Mouse (Mus musculus): ENCODE data around the gene Gm17660. TPM values are rescaled to one million over a fixed set of nuclear protein-coding genes. Genes with fewer than 3 reads are reported as not detected.

Gene Gm17660
- polyA plus RNA-seq, 1 experiment from 2014 or later = not detected

DNA sequence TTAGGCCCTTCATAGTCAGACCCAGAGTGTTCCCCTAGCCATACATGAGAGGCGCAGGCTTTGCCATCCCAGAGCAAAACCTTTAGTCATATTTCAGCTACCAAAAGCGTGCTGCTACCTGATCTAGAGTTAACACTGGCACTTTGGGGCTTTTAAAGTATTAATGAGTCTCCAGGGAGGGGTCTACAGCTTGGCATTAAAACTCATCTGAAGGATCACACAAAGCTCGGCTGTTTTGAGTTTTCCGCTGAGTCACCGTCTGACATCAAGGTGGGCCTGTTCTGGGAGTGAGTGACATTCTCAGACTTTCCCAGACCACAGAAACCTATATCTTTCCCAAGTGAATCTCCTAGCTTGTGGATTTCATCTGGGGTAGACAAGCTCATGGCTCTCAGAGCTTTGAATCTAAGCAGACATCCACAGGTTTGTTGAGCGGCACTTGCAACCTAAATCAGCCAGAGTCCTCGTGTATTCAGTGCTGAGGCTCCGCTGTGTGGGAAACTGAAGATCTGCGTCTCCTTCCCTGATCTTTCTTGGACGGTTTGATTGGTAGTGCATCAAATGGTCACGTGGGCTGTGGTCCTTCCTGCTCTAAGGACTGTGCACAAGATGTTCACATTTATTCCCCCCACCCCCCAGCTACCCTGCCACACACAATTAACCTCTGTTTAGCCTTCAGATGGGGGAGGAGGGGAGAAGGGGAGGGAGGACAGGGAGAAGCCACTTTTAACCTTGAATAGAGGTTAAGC, 30.9 kb upstream of the Gm17660 start:
- Histone ChIP-seq H3K4me3 (peak overlapping the region; percentile 29), H3K9ac (peak overlapping the region; percentile 61), H3K27me3 (no peaks in the 10 kb centered on the region), H3K36me3 (no peaks in the 10 kb centered on the region), H3K4me2 (peak overlapping the region; percentile 53), H3K4me1 (replicated peaks) (peaks cover 70% of the 10 kb centered on the region), H3K27ac (replicated peaks) (peak overlapping the region; percentile 85), H3K9me3 (no peaks in the 10 kb centered on the region)
- peak; percentile 64 for ATAC-seq (ENCODE audit: low read depth)
- 26% methylated on average over 11 of the region's 11 CpGs for WGBS

- Histone ChIP-seq H3K9ac (no peak overlapping the region), H3K4me1 (replicated peaks) (peaks cover 53% of the 10 kb centered on the region), H3K4me3 (no peak overlapping the region), H3K27ac (replicated peaks) (0 out of 2 replicates have a peak overlapping the region, but pooled peaks have one; percentile 38), H3K36me3 (no peaks in the 10 kb centered on the region), H3K9me3 (no peaks in the 10 kb centered on the region), H3K4me2 (no peak overlapping the region), H3K27me3 (no peaks in the 10 kb centered on the region)
- no peak for ATAC-seq (ENCODE audit: low read depth)
- WGBS = 24% methylated on average over 2 of the region's 2 CpGs
Observed at GRCm38 (mm10) chr5:104104111-104104510, 26.7 kb upstream of the Gm17660 start.

GRCm38 (mm10) chr5:104103171-104103570, 25.8 kb upstream of the Gm17660 start:
- Histone ChIP-seq H3K9me3 (no peaks in the 10 kb centered on the region), H3K27me3 (no peaks in the 10 kb centered on the region), H3K4me3 (no peak overlapping the region), H3K27ac (replicated peaks) (peak overlapping the region; percentile 75), H3K9ac (no peak overlapping the region), H3K36me3 (no peaks in the 10 kb centered on the region), H3K4me2 (no peak overlapping the region), H3K4me1 (replicated peaks) (peaks cover 47% of the 10 kb centered on the region)
- no peak for ATAC-seq (ENCODE audit: low read depth)
- WGBS = 59% methylated on average over 4 of the region's 4 CpGs

- H3K9me3 ChIP-seq = no peaks in the 10 kb centered on the region
- H3K4me1 ChIP-seq (replicated peaks) = peaks cover 36% of the 10 kb centered on the region
- peak overlapping the region; percentile 75 for H3K27ac ChIP-seq (replicated peaks)
- 10% methylated on average over 10 of the region's 10 CpGs for WGBS
- H3K36me3 ChIP-seq = no peaks in the 10 kb centered on the region
- no peak overlapping the region for H3K4me3 ChIP-seq
- H3K4me2 ChIP-seq = no peak overlapping the region
- ATAC-seq (ENCODE audit: low read depth) = peak; percentile 41; the same call in 1 of the 2 replicates
- no peak overlapping the region for H3K9ac ChIP-seq
- no peaks in the 10 kb centered on the region for H3K27me3 ChIP-seq
Observed at GRCm38 (mm10) chr5:104101678-104102531, 24.5 kb upstream of the Gm17660 start.

GRCm38 (mm10) chr5:104096078-104096938, 18.9 kb upstream of the Gm17660 start:
- H3K27ac ChIP-seq (replicated peaks) = 0 out of 2 replicates have a peak overlapping the region, but pooled peaks have one; percentile 49
- no peak overlapping the region for H3K9ac ChIP-seq
- H3K4me2 ChIP-seq = no peak overlapping the region
- 79% methylated on average over 16 of the region's 16 CpGs for WGBS
- ATAC-seq (ENCODE audit: low read depth) = no peak
- H3K9me3 ChIP-seq = no peaks in the 10 kb centered on the region
- H3K4me3 ChIP-seq = no peak overlapping the region
- H3K27me3 ChIP-seq = no peaks in the 10 kb centered on the region
- 0 out of 2 replicates have a peak, but pooled peaks cover 8% of the 10 kb centered on the region for H3K4me1 ChIP-seq (replicated peaks)
- 0 out of 2 replicates have a peak, but pooled peaks cover 11% of the 10 kb centered on the region for H3K36me3 ChIP-seq

- Histone ChIP-seq H3K4me1 (replicated peaks) (0 out of 2 replicates have a peak, but pooled peaks cover 3% of the 10 kb centered on the region), H3K9me3 (no peaks in the 10 kb centered on the region), H3K36me3 (peaks cover 12% of the 10 kb centered on the region; the same call in 1 of the 2 replicates), H3K27me3 (no peaks in the 10 kb centered on the region), H3K4me2 (no peak overlapping the region), H3K9ac (no peak overlapping the region), H3K27ac (replicated peaks) (peak overlapping the region; percentile 49; the same call in 1 of the 2 replicates), H3K4me3 (no peak overlapping the region)
- WGBS = 85% methylated on average over 11 of the region's 11 CpGs
- no peak for ATAC-seq (ENCODE audit: low read depth)
Observed at GRCm38 (mm10) chr5:104095416-104096077, 18.1 kb upstream of the Gm17660 start.

DNA sequence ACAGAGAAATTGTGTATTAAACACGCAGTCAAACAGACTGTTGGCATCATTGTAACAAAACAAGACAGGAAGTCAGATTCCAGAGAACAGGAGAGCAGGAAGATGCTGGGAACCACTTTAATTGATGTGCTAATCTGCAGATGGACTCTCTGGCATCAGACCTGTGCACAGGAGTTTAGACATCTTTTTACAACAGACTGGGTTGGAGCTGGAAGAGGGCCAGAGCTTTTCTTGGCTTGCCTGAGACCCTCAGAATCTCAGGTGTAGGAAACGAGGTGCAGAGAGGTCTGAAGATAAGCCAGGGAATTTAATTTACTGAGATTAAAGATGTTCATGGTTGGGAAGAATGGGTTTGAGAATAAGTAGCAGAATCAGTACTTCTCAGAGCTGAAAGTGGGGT, 12.3 kb upstream of the Gm17660 start:
- 92% methylated on average over 2 of the region's 2 CpGs for WGBS
- Histone ChIP-seq H3K4me2 (no peak overlapping the region), H3K4me3 (no peak overlapping the region), H3K9ac (no peak overlapping the region), H3K27me3 (no peaks in the 10 kb centered on the region), H3K9me3 (no peaks in the 10 kb centered on the region), H3K36me3 (peaks cover 58% of the 10 kb centered on the region), H3K4me1 (replicated peaks) (no peaks in the 10 kb centered on the region), H3K27ac (replicated peaks) (no peak overlapping the region)
- ATAC-seq (ENCODE audit: low read depth) = no peak

- H3K4me1 ChIP-seq (replicated peaks) = no peaks in the 10 kb centered on the region
- no peak overlapping the region for H3K27ac ChIP-seq (replicated peaks)
- H3K36me3 ChIP-seq = peaks cover 49% of the 10 kb centered on the region
- no peak overlapping the region for H3K4me3 ChIP-seq
- no peak for ATAC-seq (ENCODE audit: low read depth)
- 93% methylated on average over 9 of the region's 9 CpGs for WGBS
- H3K9ac ChIP-seq = no peak overlapping the region
- H3K4me2 ChIP-seq = no peak overlapping the region
- H3K27me3 ChIP-seq = no peaks in the 10 kb centered on the region
- no peaks in the 10 kb centered on the region for H3K9me3 ChIP-seq
Observed at GRCm38 (mm10) chr5:104085366-104085765, 8.0 kb upstream of the Gm17660 start.

- no peak overlapping the region for H3K4me3 ChIP-seq
- no peaks in the 10 kb centered on the region for H3K9me3 ChIP-seq
- no peak overlapping the region for H3K9ac ChIP-seq
- no peak for ATAC-seq (ENCODE audit: low read depth)
- H3K27me3 ChIP-seq = no peaks in the 10 kb centered on the region
- H3K4me1 ChIP-seq (replicated peaks) = peaks cover 8% of the 10 kb centered on the region
- WGBS = 88% methylated on average over 6 of the region's 6 CpGs
- no peak overlapping the region for H3K4me2 ChIP-seq
- H3K36me3 ChIP-seq = peaks cover 14% of the 10 kb centered on the region
- no peak overlapping the region for H3K27ac ChIP-seq (replicated peaks)
Observed at GRCm38 (mm10) chr5:104080736-104081135, 3.3 kb upstream of the Gm17660 start.

- 42% methylated on average over 10 of the region's 10 CpGs for WGBS
- peaks cover 34% of the 10 kb centered on the region for H3K4me1 ChIP-seq (replicated peaks)
- H3K27me3 ChIP-seq = no peaks in the 10 kb centered on the region
- H3K4me2 ChIP-seq = no peak overlapping the region
- peak overlapping the region; percentile 34; the same call in 1 of the 2 replicates for H3K9ac ChIP-seq
- no peak for ATAC-seq (ENCODE audit: low read depth)
- peaks cover 9% of the 10 kb centered on the region; the same call in 1 of the 2 replicates for H3K36me3 ChIP-seq
- no peak overlapping the region for H3K4me3 ChIP-seq
- H3K9me3 ChIP-seq = no peaks in the 10 kb centered on the region
- H3K27ac ChIP-seq (replicated peaks) = no peak overlapping the region
Observed at GRCm38 (mm10) chr5:104076361-104076760, 1.0 kb downstream of the Gm17660 start.

GRCm38 (mm10) chr5:104074388-104074787, 3.0 kb downstream of the Gm17660 start:
- no peaks in the 10 kb centered on the region for H3K36me3 ChIP-seq
- peaks cover 36% of the 10 kb centered on the region for H3K4me1 ChIP-seq (replicated peaks)
- no peaks in the 10 kb centered on the region for H3K27me3 ChIP-seq
- WGBS = 37% methylated on average over 12 of the region's 12 CpGs
- no peak overlapping the region for H3K27ac ChIP-seq (replicated peaks)
- H3K4me2 ChIP-seq = no peak overlapping the region
- no peak overlapping the region for H3K9ac ChIP-seq
- H3K9me3 ChIP-seq = no peaks in the 10 kb centered on the region
- ATAC-seq (ENCODE audit: low read depth) = no peak
- H3K4me3 ChIP-seq = no peak overlapping the region
